In the genomic region with DNA sequence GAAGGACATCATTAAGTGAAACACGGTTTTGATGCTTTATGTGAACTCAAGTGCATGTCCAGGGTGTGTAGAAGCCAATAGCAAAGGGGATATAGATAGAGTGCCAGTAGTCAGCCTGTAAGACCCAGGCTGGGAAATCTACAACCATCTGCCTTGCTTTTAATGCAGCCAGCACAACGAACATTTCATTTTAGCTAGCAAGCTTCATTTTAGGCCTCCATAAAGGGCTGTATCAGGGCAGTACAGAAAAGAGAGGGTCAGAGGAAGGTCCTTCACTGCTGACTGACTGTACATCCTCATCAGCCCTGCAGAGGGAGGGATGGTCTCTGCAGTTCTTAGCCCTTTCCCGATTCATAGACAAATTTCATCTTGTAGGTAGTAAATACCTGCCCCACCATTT, we compare ENCODE assay signal across 24 mouse cellular contexts. TPM values are rescaled to one million over a fixed set of nuclear protein-coding genes. Genes with fewer than 3 reads are reported as not detected.
A peak's percentile ranks its signal among the peaks of the same experiment; 100 is the strongest.
DNase-seq lines count a peak whose midpoint lies in the region; ATAC-seq lines count a peak whose summit lies in the region.
"Had no signal": no experiment of that assay in that cellular context is flagged by ENCODE, and none has a peak within 500 bp of the region (broad histone marks: within the 10 kb centered on the region; RNA-seq: fewer than 3 reads in every experiment).

No protein-coding gene starts in this region.

- peak overlapping the region; percentile 67 to 73 for H3K27ac ChIP-seq in heart, embryonic 14.5 days (replicated peaks in 1 of 2; ENCODE audit: control insufficient read depth in 1 of 2, insufficient read depth in 1 of 2, low read depth in 2 of 2, low read length in 2 of 2)
- H3K27ac ChIP-seq in midbrain, embryonic 13.5 days: peak overlapping the region; percentile 19; the same call in 1 of the 2 replicates
- no peak overlapping the region for H3K27ac ChIP-seq in midbrain, embryonic 10.5 days (replicated peaks)
- H3K27ac ChIP-seq: embryonic facial prominence, embryonic 15.5 days; hindbrain, embryonic 15.5 days; liver, embryonic 12.5 days; stomach, embryonic 15.5 days had no signal

- 36% methylated on average over 3 of the region's 3 CpGs for WGBS in heart, embryonic 14.5 days
- WGBS in midbrain, embryonic 13.5 days: 64% methylated on average over 3 of the region's 3 CpGs
- 75% methylated on average over 3 of the region's 3 CpGs for WGBS in midbrain, embryonic 10.5 days

- no peaks in the 10 kb centered on the region for H3K27me3 ChIP-seq in heart, embryonic 14.5 days (ENCODE audit: control insufficient read depth, insufficient read depth, low read length)
- no peaks in the 10 kb centered on the region for H3K27me3 ChIP-seq in midbrain, embryonic 13.5 days
- H3K27me3 ChIP-seq in midbrain, embryonic 10.5 days (ENCODE audit: low read depth, poor library complexity, severe bottlenecking): no peaks in the 10 kb centered on the region
- H3K27me3 ChIP-seq: embryonic facial prominence, embryonic 15.5 days; hindbrain, embryonic 15.5 days; limb, embryonic 13.5 days; liver, embryonic 12.5 days; midbrain, embryonic 12.5 days; stomach, embryonic 15.5 days had no signal

- peaks cover 0 to 28% of the 10 kb centered on the region in 2 experiments for H3K4me1 ChIP-seq in heart, embryonic 14.5 days (ENCODE audit: control insufficient read depth in 2 of 2, insufficient read depth in 2 of 2, low read length in 2 of 2)
- H3K4me1 ChIP-seq in midbrain, embryonic 13.5 days (replicated peaks): peaks cover 37% of the 10 kb centered on the region
- peaks cover 18% of the 10 kb centered on the region for H3K4me1 ChIP-seq in midbrain, embryonic 10.5 days
- H3K4me1 ChIP-seq: embryonic facial prominence, embryonic 15.5 days; stomach, embryonic 15.5 days had no signal

- peak overlapping the region; percentile 34; the same call in 1 of the 2 replicates for H3K9ac ChIP-seq in heart, embryonic 14.5 days (ENCODE audit: low read length)
- no peak overlapping the region for H3K9ac ChIP-seq in midbrain, embryonic 13.5 days (replicated peaks)
- H3K9ac ChIP-seq: embryonic facial prominence, embryonic 15.5 days; hindbrain, embryonic 15.5 days; limb, embryonic 13.5 days; liver, embryonic 12.5 days; midbrain, embryonic 12.5 days; stomach, embryonic 15.5 days had no signal

- no peaks in the 10 kb centered on the region for H3K9me3 ChIP-seq in heart, embryonic 14.5 days (ENCODE audit: control insufficient read depth, low read length)
- no peaks in the 10 kb centered on the region for H3K9me3 ChIP-seq in midbrain, embryonic 13.5 days
- H3K9me3 ChIP-seq in midbrain, embryonic 10.5 days (replicated peaks): 0 out of 2 replicates have a peak, but pooled peaks cover 4% of the 10 kb centered on the region
- H3K9me3 ChIP-seq: embryonic facial prominence, embryonic 15.5 days; G1E; hindbrain, embryonic 15.5 days; limb, embryonic 13.5 days; liver, embryonic 12.5 days; midbrain, embryonic 12.5 days; stomach, embryonic 15.5 days had no signal

- intact Hi-C loops in heart, postnatal 14 days (cut with DNase I): no loop called here

- no peak overlapping the region for H3K4me3 ChIP-seq in heart, embryonic 14.5 days (ENCODE audit: control insufficient read depth in 1 of 2, insufficient read depth in 1 of 2, low read depth in 1 of 2, low read length in 2 of 2)
- no peak overlapping the region for H3K4me3 ChIP-seq in midbrain, embryonic 13.5 days (replicated peaks)
- H3K4me3 ChIP-seq in midbrain, embryonic 10.5 days: no peak overlapping the region
- H3K4me3 ChIP-seq: embryonic facial prominence, embryonic 15.5 days; hindbrain, embryonic 15.5 days; limb, embryonic 13.5 days; liver, embryonic 12.5 days; midbrain, embryonic 12.5 days; stomach, embryonic 15.5 days had no signal

- peak overlapping the region; percentile 50 for H3K4me2 ChIP-seq in heart, embryonic 14.5 days (ENCODE audit: low read length)
- no peak overlapping the region for H3K4me2 ChIP-seq in midbrain, embryonic 13.5 days (replicated peaks)
- H3K4me2 ChIP-seq: embryonic facial prominence, embryonic 15.5 days; hindbrain, embryonic 15.5 days; limb, embryonic 13.5 days; liver, embryonic 12.5 days; midbrain, embryonic 12.5 days; stomach, embryonic 15.5 days had no signal

- no peak for ATAC-seq in heart, embryonic 14.5 days (ENCODE audit: insufficient number of reproducible peaks, insufficient read depth, low FRiP score, low read depth)
- no peak for ATAC-seq in midbrain, embryonic 13.5 days
- ATAC-seq: intestine, embryonic 16.5 days; liver, embryonic 12.5 days had no signal

- DNase-seq in heart, adult 11 months: peak; percentile 78
- no peak for DNase-seq in heart, postnatal 14 days
- DNase-seq in heart, adult 18-20 months: no peak
- no peak for DNase-seq in midbrain, embryonic 10.5 days (ENCODE audit: low spot score)
- no peak for DNase-seq in frontal cortex, postnatal 25 days (ENCODE audit: low spot score in 2 of 2)
- DNase-seq: adrenal gland, adult 2 months; cerebellum, adult 11 months; cerebellum, adult 9-11 months; kidney, postnatal 25 days; lung, adult 18-20 months; lung, postnatal 10 days; right cerebral cortex, adult 18-20 months; right cerebral cortex, postnatal 4 days; thymus, postnatal 25 days had no signal

- H3K36me3 ChIP-seq in heart, embryonic 14.5 days (ENCODE audit: control insufficient read depth, insufficient read depth, low read length): no peaks in the 10 kb centered on the region
- H3K36me3 ChIP-seq in midbrain, embryonic 13.5 days: no peaks in the 10 kb centered on the region
- H3K36me3 ChIP-seq in midbrain, embryonic 10.5 days: peaks cover 17% of the 10 kb centered on the region; the same call in 1 of the 2 replicates
- H3K36me3 ChIP-seq: hindbrain, embryonic 15.5 days; midbrain, embryonic 12.5 days; stomach, embryonic 15.5 days had no signal

RNA-seq across cellular contexts. Expression of gene Tnrc6c, which starts 23.0 kb away (rescaled TPM):
- total RNA-seq in heart, postnatal 14 days (2021): 10 to 100 TPM; 36.2 to 36.5 TPM
- 8.7 and 8.9 TPM in 2 replicates for polyA plus RNA-seq in heart, embryonic 14.5 days (2014; fragmentation: Nextera tagmentation; extraction: Ambion mirVana)
- 10 to 100 TPM; 28.1 to 32.0 TPM for total RNA-seq in heart, adult 18-20 months (2021)
- 30.3 and 31.7 TPM in 2 replicates for polyA plus RNA-seq in midbrain, embryonic 13.5 days (2015; fragmentation: Nextera tagmentation; extraction: Ambion mirVana)
- 9.4 and 12.4 TPM in 2 replicates for polyA plus RNA-seq in midbrain, embryonic 10.5 days (2016; fragmentation: Nextera tagmentation; extraction: Ambion mirVana)
